Mouse (Mus musculus): Measurements from ENCODE around the gene Emc1.
"Not testable (repeated sequence)": the region's sequence is repeated elsewhere in the genome, so short reads cannot be mapped to it uniquely, and the experiment has no call there.

The Emc1 gene

GRCm38 (mm10) chr4:139360761-139361548 is 8.6 kb downstream of the Emc1 start:
- no peak for DNase-seq

- no peak for DNase-seq
Observed at GRCm38 (mm10) chr4:139367336-139367735, 14.9 kb downstream of the Emc1 start.

- DNase-seq: no peak
Observed at GRCm38 (mm10) chr4:139368038-139368437, 15.7 kb downstream of the Emc1 start.

GRCm38 (mm10) chr4:139373130-139373529 is 20.7 kb downstream of the Emc1 start:
- peak; percentile 67 for DNase-seq

- DNase-seq: no peak
Observed at GRCm38 (mm10) chr4:139373531-139373930, 21.1 kb downstream of the Emc1 start.

- DNase-seq: no peak
Observed at GRCm38 (mm10) chr4:139379719-139380118, 27.3 kb downstream of the Emc1 start.

GRCm38 (mm10) chr4:139380207-139380748 is 27.9 kb downstream of the Emc1 start:
- DNase-seq: peak; percentile 100

- DNase-seq: peak; percentile 21
Observed at GRCm38 (mm10) chr4:139380775-139381451, 28.5 kb downstream of the Emc1 start.

GRCm38 (mm10) chr4:139381452-139381845 is 29.1 kb downstream of the Emc1 start:
- no peak for DNase-seq

- no peak for DNase-seq
Observed at GRCm38 (mm10) chr4:139382231-139382630, 29.8 kb downstream of the Emc1 start.

GRCm38 (mm10) chr4:139385841-139386240 is 33.5 kb downstream of the Emc1 start:
- not testable (repeated sequence) for DNase-seq

- DNase-seq: peak; percentile 23
Observed at GRCm38 (mm10) chr4:139386869-139387319, 34.5 kb downstream of the Emc1 start.

- peak; percentile 30 for DNase-seq
Observed at GRCm38 (mm10) chr4:139389557-139389956, 37.2 kb downstream of the Emc1 start.

- no peak for DNase-seq
Observed at GRCm38 (mm10) chr4:139395431-139395830, 43.0 kb downstream of the Emc1 start.

GRCm38 (mm10) chr4:139400487-139400886 is 48.1 kb downstream of the Emc1 start:
- no peak for DNase-seq

GRCm38 (mm10) chr4:139403214-139403613 is 50.8 kb downstream of the Emc1 start:
- DNase-seq: no peak

- DNase-seq: no peak
Observed at GRCm38 (mm10) chr4:139411351-139411750, 59.0 kb downstream of the Emc1 start.

GRCm38 (mm10) chr4:139417868-139418267 is 65.5 kb downstream of the Emc1 start:
- DNase-seq: no peak

- DNase-seq: no peak
Observed at GRCm38 (mm10) chr4:139421621-139422020, 69.2 kb downstream of the Emc1 start.

- DNase-seq: no peak
Observed at GRCm38 (mm10) chr4:139422409-139422808, 70.0 kb downstream of the Emc1 start.

GRCm38 (mm10) chr4:139423270-139423669 is 70.9 kb downstream of the Emc1 start:
- peak; percentile 69 for DNase-seq

All from kidney, adult 9 months (tissue).